Mouse (Mus musculus): ENCODE results near the gene Cacna1g.

The Cacna1g gene

DNA sequence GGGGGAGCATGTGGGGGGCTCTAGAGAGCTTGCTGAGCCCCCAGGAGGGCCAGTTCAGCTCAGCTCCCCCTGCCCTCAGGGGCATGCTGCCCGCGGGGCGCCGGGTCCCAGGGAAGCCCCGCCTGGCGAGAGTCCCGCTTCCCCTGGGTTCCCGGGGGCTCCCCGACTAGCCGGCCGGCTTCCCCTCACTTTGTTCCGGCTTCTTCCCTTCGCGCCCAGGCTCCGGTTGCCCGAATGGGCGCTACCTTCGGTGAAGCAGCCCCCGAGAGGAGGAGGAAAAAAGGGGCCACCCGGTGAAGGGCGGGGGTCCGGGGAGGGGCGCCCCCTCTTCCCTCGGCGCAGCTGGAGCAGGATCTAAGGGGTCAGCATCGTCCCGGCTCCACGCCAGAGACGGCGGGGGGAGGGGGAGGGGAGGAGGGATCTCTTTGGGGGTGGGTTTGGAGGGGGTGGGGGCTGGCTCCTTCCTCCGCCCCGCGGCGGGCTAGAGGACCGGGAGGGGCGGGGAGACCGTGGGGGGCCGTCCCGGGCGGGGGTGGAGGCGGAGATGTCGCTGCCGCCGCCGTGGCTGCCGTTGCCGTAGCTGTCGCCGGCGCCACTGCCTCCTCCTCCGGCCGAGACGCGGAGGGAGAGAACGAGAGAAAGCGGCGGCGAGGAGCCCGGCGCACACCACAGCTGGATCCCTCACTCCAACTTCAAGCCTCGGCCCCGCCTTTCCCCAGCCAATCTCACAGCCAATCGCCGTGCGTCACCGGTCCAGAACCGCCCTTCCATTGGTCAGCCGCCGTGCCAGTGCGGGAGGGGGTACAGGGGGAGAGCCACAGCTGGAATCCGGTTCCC lies at the start of gene Cacna1g:
Cacna1g (minus strand) TSS at position 492 of the 837 bp plus-strand sequence.
- DNase-seq (ENCODE audit: low read depth, low spot score), result peak; percentile 70

DNA sequence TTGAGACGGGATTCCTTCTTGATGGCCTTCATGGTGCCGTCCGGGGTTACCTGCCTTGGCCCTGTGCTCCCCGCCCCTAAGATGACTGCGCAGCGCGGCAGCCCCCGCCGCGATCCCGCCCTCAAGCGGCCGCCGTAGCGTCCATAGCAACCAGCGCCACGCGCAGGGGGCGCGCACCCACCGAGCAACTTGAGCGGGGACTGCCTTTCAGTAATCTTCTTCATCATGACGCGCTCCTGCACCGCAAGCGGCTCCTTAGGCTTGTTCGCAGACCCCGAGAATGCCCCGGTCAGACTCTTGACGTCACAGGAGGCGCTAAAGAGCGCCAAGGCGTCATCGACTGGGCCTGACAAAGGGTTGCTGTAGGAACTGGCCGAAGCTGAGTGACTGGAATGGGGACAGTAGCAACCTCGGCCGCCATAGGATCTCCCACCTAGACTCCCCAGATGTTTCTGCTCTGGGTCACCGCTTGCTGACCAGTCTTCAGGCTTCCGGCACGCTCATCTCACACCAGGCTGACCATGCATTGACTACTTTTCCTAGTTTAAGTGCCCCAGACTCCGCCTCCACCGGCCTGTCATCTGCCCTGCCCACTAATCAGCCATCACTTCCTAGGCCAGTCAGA lies 47.3 kb upstream of the Cacna1g start, which contains the start of gene Mycbpap:
Mycbpap (minus strand) TSS at position 524 of the 625 bp plus-strand sequence.
- DNase-seq (ENCODE audit: low read depth, low spot score), result peak; percentile 67

DNA sequence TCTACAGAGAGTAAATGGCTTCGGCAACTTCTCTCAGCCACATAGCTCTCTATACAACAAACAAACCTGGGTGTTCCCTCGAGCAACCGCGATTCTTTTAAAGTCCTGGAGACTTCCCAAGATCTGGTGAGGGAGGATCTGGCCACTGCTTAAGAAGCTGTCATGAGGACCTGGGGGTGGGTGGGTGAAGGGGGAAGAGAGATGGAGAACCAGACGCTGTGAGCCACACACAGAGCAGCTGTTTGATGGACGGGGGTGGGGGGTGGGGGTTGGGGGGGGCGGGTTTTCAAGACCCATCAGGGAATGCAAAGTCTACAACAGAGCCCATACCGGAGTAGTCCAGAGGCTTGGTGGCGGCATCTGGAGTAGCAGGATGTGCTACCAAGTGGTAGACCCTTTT lies 39.5 kb upstream of the Cacna1g start:
- no peak for DNase-seq (ENCODE audit: low read depth, low spot score)

- no peak for DNase-seq (ENCODE audit: low read depth, low spot score)
These were observed 35.0 kb upstream of the Cacna1g start for GRCm38 (mm10) chr11:94508976-94509375.

DNA sequence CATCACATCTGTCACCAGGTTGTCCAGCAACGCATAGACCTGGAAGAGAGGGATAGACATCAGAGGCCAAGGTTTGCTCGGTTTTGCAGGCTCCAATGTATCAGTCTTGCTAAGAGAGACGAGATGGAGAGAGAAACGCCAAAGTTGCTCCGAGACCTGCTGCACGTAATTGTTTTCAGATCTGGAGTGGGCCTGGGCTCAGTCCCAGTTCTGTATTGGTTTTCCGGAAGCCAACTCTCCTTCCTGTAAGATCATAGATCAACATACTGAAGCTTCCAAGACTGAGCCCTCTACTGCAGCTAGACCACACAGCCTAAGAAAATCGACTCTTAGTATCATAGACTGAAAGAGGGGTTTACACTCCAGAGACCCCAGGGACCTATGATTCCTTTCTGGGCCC lies 27.5 kb upstream of the Cacna1g start:
- DNase-seq (ENCODE audit: low read depth, low spot score), result no peak

- DNase-seq (ENCODE audit: low read depth, low spot score), result no peak
These were observed 26.4 kb upstream of the Cacna1g start for GRCm38 (mm10) chr11:94500362-94500761.

DNA sequence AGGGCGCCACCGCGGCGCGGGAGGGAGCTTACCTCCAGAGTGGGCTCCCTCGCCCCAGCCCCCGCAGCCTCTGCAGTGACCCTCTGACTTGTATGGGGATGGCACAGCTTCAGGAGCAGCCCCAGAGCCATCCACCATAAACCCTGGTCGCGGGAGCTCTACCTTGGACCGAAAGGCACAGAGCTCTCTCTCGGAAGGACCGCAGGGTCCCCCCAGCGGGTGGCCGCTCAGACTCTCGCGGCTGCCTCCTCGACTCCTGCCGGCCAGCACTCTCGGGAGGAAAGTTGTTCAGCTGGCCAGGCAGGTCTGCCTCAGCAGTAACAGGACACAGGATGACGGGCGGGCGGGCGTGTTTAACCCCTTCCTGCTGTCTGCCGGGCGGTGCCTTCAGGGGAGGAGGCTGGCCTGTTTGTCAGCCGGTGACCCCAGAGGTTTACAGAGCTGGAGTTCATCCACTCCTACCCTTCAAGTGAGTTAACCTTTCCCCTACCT lies 25.7 kb upstream of the Cacna1g start, which contains the start of gene Epn3:
Epn3 (minus strand) TSS at position 314 of the 492 bp plus-strand sequence.
- no peak for DNase-seq (ENCODE audit: low read depth, low spot score)

- no peak for DNase-seq (ENCODE audit: low read depth, low spot score)
These were observed 25.0 kb upstream of the Cacna1g start for GRCm38 (mm10) chr11:94499035-94499434.

DNA sequence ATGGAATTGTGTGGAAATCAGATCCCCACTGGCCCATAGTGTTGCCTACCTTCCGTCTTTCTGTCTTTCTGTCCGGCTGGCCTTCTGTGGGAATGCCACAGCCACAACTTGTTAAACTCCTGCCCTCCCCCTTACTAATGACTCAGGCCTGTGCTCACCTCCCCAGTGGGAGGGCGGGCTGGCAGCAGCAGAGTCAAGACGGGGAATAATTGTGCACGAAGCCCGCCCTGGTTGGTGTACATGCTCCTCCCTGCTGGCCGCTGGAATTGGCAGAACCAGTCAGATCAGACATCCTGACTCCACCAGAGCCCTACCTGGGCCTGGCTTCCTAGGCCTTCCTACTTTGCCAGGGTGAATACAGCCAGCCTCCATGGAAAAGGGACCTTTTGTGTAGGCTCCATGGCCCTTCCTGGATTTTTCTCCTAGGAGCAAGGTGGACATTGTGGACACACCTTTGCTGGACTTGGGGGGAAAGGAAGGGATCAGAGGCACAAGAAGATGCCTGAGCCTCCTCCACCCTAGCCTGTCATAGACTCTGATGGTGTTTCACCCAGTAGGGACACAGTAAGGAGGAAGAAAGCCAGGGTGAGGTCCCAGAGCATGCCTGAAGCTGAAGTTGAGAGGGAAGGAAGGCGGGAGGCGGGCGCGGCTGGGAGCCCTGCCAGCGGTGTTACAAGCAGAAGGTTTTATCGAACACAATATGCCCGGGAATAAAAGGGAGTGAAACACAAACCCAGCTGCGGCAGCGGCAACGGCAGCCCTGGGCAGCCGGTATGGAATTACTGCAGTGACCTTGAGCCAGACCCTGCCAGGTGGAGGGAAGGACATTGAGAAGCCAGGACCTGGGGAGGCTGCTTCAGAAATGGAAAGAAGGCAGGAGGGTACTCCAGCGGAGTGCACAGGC lies 24.3 kb upstream of the Cacna1g start:
- DNase-seq (ENCODE audit: low read depth, low spot score), result no peak

DNA sequence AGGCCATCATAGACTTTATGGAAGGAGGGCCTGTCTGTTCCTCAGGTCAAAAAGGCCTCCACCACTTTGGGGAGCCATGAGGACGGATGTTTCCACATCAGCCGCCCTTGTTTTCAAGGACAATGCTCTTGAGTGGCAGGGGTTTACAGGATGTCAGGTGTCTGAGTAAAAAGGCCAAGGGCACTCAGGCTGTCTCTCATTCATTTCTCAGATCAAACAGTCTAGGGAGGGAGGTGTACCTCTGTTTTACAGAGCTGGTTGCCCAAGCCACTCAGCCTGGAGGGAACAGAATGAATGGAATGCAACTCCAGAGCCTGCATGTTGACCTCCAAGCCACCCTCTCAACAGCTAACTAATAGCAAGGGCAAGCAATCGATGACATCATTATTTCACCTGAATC lies 21.4 kb upstream of the Cacna1g start:
- no peak for DNase-seq (ENCODE audit: low read depth, low spot score)

DNA sequence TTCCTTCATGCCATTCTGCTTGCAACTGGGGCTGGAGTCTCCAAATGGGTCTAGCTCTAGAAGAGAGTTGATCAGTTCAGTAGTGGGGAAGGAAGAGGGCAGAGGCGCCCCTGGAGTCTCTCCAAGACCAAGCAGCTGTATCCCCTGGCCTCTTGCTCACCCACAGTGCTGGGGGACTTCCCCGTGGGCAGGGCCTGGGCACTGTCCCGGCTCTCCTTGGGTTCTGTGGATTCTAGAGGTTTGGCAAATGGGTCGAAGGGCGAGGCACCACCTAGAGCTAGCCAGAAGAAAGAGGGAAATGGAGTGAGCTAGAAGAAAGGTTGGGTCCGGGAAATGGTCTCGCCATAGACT lies 17.7 kb upstream of the Cacna1g start:
- no peak for DNase-seq (ENCODE audit: low read depth, low spot score)

GRCm38 (mm10) chr11:94491035-94491748 lies 17.2 kb upstream of the Cacna1g start:
- no peak for DNase-seq (ENCODE audit: low read depth, low spot score)

- no peak for DNase-seq (ENCODE audit: low read depth, low spot score)
These were observed 15.7 kb upstream of the Cacna1g start for GRCm38 (mm10) chr11:94489745-94490144.

DNA sequence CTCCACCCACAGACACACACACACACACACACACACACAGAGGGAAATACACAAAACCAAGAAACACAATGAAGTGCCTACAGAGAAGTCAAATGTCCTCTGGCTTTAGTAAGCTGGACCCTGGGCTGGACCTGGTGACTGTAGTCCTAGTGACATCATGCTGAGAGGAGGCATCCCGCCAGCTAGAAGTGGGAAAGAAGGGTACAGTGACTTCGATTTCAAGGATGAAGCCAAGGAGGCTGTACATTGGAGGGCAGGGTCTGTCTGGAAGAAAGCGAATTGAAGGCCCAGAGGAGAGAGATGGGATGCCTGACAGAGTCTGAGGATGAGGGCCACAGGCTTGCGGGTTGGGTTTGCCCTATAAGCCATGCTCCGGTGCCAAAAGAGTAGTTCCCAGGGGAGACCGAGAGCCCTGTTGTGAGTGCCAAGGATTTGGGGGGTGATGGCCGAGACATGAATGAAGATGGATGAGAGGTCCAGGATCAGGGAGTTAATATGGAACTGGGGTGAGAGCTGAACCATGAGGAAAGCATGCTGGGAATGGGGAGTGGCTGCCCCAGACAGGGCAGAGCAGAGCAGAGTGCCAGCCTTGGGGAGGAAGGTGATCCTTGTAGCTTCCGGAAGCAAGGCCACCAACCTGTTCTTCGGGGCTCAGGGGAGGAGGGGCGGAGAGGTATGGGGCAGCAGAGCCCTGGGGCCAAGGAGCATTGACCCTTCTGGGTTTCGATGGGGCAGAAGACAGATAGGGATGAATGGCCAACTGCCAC lies 15.0 kb upstream of the Cacna1g start:
- no peak for DNase-seq (ENCODE audit: low read depth, low spot score)

GRCm38 (mm10) chr11:94486001-94486400 lies 12.0 kb upstream of the Cacna1g start, which contains the start of gene Spata20:
Gene Spata20, minus strand, starts transcription at chr11:94486179.
- no peak for DNase-seq (ENCODE audit: low read depth, low spot score)

- no peak for DNase-seq (ENCODE audit: low read depth, low spot score)
These were observed 11.2 kb upstream of the Cacna1g start for GRCm38 (mm10) chr11:94485223-94485622.

DNA sequence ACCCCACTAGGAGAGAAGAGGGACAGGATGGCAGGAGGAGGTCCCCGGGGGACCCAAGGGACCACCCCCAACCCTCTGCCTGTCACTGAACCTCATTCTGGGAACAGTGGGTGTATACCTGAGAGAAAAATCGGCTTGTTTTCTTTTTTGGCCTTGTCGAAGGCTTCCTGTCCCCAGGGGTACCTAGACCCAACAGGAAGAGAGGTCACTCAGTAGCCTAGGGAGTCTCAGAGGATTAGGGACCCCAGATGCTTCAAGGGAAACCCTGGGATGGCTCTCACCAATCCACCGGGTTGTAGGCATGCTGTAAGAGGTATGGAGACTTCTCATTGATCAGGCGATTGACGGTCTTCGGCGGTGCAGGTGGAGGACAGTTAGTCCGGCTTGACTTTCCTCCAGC lies 10.6 kb upstream of the Cacna1g start:
- no peak for DNase-seq (ENCODE audit: low read depth, low spot score)

GRCm38 (mm10) chr11:94483921-94484320 lies 9.9 kb upstream of the Cacna1g start:
- no peak for DNase-seq (ENCODE audit: low read depth, low spot score)

DNA sequence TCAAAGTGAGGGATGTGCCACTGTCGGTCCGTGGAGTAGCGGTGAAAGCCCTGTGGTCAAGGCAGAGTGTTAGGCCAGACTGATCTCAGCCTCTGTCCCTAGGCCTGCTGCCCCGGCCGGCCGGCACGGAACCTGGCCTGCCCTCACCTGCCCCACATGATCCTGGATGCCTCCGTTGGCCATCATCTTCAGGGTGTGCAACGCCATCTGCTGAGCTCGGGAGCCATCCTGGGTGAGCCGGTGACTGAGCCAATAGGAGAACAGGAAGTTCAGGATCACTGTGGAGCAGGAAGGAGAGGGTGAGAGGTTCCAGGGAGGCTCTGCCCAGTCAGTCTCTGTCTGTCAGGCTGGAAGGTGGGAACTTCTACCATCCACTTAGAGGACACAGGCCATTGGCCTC lies 9.4 kb upstream of the Cacna1g start:
- DNase-seq (ENCODE audit: low read depth, low spot score), result no peak

- DNase-seq (ENCODE audit: low read depth, low spot score), result no peak
These were observed 8.7 kb upstream of the Cacna1g start for GRCm38 (mm10) chr11:94482738-94483137.
